Mouse (Mus musculus): ENCODE measurements around the gene Lrrc74a.

GRCm38 (mm10) chr12:86693389-86693788, 40.8 kb upstream of the Lrrc74a start:
- TF ChIP-seq CTCF (IDR thresholded peaks at IDR 0.05; ENCODE audit: low read depth) (no peak), EP300 (IDR thresholded peaks at IDR 0.05; ENCODE audit: low read depth) (no peak)

Measured in liver, postnatal 0 days (tissue).